Mouse (Mus musculus) gastrocnemius, adult 8-10 months (tissue): ENCODE measurements around the gene Zfhx3. TPM values are rescaled to one million over a fixed set of nuclear protein-coding genes. Genes with fewer than 3 reads are reported as not detected.

ENCODE experiments used
- DNase-seq, 2 experiments: peaks; one replicate each; pipeline ENCODE4 v3.0.0; 2022; ENCODE audit warnings: low spot score in 2 of 2
- total RNA-seq, 4 experiments: library from RNA; stranded (reverse); gene quantifications; 2 replicates each; pipeline ENCODE4 v1.2.4; 2022

The Zfhx3 gene
- total RNA-seq, 4 experiments from 2014 or later = 20.0 to 21.5 (median 21.0) TPM

DNA sequence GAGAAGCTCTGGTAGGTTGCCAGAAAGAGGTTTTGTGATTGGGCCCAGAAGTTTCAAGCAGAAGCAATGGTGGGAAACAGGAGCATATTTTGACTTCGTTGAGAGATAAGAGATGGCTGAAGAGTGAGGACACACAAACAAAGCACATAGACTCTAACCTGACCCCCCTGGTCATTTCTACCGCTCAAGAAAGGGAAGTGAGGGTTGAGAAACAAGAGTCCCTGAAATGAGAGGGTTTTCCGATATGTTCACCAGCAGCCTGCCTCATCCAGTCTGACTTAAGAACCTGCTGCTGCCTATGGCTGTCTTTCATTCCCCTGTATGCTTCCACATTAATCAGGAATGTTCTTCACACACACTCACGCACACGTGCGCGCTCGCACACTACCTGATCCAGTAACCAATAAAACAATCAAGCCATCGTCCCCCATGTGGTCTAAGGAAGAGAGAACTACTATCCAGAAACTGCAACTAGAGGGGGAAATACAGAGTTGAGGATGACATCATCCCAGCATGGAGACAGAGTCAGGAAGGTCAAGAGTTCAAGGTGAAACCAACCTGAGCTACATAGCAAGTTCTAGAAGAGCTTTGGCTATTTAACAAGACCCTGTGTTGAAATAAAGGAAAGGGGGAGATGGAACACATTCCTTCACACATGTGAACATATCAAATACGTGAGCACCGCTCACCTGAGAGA is 649.7 kb downstream of the Zfhx3 start:
- DNase-seq = no peak

DNA sequence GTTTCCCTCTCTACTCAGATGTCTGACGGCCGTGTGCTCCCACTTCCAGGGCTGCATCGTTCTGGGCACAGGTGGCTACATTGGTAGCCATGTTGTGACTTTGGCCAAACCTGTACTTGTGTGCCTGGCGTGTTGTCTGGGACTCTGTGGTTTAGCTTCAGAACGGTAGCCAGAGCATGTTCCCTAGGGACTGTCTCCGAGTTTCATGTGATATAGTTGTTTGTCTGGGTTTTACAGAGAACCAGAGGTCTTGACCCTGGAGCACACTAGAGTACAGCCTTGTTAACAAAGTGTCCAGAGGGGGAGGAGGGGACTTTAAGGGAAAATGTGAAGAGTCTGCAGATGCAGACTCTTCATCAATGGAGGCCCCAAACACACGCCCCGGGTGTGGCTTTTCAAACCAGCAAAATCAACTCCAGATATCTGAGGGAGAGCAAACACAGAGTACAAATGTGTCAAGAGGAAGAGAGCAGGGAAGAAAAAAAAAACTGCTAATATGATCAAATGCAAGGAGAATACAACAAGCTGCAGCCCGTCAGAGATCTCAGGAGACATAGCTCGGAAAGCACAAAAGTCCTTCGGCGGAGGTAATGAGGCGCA is 650.6 kb downstream of the Zfhx3 start:
- no peak for DNase-seq

DNA sequence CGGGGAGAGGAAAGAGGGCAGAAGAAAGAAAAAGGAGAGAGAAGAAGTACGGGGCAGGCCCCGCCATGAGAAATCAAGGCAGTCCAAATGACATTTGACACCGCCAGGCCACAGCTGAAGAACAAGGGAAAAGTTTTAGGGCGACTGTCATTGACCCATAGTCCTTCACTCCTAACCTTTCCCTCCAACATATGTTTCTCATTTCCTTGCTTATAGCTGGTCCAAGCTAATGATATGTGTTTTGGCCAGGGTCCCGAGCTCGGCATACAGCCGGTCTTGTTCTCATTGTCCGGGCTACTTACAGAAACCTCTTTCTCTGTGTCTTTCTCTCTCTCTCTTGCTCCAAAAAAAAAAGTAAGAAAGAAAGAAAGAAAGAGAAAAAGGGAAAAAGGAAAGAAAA is 651.4 kb downstream of the Zfhx3 start:
- DNase-seq = no peak

DNA sequence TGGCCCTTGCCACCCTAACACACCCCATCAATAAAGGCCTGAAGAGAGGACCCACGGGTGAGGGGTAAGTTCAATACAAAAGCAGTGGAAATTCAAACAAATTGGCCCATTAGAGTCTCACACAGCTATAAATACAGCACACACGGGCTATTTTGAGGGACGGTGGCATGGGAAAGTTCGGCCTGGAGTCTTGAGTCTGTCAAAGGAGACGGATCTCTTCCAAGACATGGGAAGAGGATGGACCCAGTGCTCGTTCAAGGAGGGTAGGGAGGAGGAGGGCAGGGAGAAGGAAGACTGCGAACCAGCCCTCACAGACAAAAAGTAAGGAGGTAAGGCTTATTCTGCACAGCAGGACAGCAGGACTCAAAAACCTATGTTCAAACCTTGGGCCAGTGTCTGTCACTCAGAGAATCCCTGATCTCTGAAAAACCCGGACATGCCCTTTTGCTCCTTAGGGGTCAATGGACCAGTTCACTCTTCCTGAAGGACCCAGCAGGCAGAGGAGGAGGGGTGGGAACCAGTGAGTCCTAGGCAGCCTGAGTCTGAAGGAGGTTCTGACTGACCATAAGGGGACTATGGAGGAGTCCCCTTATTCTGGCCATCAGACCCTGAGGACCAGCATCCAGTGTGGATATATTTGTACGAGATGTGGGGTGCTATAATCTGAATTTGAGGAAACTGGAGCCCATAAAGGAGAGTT is 652.1 kb downstream of the Zfhx3 start:
- DNase-seq = no peak

DNA sequence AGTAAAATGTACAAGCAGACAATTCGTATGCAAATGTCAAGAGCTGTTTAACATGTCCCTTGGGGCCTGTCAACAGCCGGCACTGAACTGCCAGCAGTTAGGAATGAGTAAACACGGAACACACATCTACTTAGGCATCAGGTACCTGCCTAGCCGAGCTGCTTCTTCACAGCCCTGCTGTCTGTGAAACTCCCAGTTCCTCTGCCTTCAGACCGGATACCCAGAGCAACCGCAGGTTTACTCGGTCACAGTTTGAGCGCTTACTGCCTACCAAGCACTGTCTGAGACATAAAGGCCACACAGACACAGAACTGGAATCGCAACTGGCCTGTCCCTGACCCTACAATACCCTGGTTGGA is 652.6 kb downstream of the Zfhx3 start:
- DNase-seq = no peak

DNA sequence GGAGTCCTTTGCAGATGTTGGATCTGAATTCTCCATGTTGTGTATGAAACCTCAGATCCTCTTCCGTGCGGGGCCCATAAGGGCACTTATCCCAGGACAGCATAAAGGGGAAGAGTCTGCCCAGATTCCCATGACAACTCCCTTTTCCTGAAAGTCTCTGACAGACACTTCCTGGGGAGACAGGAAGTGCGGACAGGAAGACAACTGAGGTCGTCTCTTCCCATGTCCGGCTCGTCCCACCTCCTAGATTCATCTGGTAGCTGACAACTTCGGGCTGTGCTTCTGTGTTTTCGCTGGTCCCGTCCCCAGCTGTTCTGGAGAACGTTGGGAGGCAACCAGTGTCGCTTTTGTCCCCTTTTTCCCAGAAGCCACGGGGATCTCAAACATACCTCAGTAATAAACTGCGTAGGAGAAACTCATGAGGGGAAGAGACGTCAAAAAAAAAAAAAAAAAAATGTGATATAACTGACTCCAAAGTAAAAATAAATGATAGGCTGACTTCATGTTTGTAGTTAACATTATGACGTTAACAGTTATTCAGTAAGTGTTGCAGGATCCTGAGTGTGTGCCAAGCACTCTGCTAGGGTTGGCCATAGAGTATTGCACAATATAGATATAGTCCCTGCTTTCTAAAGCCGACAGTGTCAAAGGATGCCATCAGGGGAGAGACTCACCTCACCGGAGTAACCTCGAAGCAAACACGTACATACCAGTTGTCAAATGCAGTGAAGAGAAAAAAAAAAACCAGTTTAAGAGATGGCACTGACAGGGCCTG is 653.5 kb downstream of the Zfhx3 start:
- no peak for DNase-seq

DNA sequence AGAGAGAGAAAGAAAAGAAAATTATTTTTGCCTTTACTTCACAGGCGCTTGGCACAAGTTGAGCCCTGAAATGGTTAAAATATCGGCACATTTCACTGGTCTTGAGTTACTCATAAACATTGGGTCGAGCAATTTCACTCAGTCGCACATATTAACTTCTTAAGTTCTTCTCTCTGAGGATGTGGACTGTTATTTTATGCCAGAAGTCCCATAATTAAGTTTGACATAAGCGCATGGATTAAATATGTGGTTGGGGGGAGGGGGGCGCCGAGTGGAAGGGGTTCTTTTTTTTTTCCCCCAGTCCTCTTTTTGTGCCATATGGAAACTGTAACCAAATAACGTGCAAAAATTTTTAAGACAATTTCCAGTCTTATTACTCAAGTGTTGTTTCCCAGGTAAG is 656.6 kb downstream of the Zfhx3 start:
- DNase-seq = no peak

DNA sequence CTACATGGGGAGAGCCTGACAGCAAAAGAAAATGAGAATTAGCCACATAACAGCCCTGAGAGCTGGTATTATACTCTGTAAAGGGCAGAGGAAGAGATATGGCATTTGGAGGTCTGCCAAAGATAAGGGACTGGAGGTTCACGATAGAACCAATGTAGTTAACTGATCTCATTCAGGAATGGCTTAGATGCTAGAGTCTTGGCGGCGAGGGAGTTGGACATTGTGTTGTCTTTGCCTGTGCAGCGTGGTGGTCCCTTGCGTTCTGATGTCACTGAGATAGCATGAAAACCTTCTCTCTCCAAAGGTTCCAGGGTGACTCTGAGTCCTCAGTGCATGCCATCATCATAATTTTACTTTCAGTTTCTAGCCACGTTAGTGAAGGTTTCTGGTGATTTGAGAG is 657.1 kb downstream of the Zfhx3 start:
- DNase-seq = no peak

DNA sequence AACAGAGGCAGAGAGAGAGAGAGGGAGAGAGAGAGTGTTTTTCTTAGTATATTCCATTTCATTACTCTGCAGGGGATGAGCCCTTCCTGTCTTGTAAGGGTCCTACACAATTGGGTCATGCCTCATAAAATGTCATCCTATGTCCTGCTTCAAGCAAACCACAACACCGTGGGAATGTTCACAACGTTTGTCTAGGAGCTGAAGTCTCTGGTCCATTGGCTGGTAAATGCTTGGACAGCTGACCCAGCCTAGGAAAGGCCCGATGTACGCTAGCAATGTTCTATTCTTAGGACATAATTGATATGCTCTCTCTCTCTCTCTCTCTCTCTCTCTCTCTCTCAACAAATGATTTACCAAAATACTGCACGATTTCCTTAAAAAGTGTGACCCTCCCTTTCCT is 666.2 kb downstream of the Zfhx3 start:
- DNase-seq = no peak

DNA sequence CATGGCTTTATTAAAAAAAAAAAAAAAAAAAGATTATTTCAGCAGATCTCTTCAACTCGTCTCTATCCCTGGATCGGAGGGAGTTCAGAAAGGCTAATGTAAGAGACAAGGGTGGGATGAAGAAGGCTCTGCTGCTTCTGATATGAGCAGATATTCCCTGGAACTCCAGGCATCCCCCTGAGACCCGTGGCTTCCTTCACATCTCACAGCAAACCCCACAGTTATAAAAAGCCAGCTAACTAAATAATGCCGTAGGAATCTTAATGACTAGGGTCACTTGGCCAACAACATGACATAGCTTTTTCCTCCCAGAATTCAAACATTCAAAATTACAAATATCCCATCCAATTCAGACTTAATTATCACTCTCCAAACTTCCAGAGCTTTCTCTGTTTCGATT is 666.7 kb downstream of the Zfhx3 start:
- DNase-seq = no peak

DNA sequence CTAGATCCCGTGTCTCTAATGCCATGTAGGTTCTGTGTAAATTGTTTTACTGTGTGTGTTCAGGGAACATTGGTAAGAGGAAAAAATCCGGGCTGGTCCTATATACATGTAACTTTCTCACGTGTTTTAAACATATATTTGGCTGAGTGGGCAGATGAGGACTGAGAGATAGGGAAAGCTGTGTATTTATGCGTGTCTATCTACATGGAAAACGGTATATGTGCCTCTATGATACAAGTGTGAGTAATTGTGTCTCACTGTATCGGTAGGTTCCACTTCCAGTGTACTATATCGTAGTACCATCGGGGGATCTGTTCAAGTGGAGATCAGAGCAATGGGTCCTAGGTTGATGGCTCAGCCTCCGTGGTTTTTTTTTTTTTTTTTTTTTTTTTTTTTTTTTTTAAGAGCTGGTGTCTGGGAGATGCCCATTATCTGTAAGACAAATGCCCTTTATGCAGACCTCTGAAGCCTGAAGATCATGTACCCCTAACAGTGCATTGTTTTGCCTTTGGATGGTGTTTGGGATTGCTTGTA is 668.8 kb downstream of the Zfhx3 start:
- DNase-seq = no peak

DNA sequence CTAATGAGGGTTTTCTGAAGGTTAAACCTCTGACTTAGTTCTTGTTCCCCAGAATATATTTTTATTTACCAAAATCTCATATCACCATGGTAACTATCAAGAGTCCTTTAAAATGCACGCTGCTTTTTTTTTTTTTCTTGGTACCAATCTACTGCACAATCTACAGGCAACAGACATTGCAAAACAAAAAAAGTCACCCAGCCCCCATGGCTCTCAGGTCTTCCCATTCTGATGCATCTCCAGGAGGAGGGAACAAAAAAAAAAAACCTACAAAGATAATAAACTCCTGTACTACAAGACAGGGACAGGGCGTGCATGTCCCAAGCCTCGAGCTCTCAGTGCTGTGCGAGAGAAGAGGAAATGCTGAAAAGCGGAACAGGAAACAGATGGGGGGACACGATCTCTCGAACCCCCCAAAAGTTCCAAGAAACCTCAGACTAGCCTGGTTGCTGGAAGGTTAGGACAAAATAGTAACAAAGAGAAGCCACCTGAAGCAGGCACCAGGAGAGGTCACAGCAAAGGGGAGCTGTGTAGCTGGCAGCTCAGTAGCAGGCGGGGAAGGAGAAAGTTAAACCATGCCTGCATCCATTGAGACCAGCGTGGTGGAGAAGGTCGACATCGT is 669.5 kb downstream of the Zfhx3 start:
- no peak for DNase-seq

DNA sequence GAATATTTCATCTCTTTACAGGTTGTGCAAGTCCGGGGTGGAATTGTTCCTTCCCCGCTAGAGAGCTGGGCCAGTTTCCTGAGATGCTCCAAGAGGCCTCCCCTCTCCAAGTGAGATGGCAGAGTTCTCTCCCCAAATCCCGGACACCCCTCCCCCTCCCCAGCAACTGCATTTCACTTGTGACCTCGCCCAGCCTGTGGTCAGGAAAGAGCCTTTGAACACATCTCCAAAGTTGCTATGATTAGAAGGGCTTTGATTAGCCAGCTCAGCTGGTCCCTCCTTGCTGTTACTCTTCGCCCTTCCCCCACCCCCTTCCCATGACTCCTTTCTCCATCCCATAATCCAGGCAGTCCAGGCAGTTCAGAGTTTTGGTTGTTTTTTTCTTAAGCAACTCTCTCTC is 670.4 kb downstream of the Zfhx3 start:
- no peak for DNase-seq

DNA sequence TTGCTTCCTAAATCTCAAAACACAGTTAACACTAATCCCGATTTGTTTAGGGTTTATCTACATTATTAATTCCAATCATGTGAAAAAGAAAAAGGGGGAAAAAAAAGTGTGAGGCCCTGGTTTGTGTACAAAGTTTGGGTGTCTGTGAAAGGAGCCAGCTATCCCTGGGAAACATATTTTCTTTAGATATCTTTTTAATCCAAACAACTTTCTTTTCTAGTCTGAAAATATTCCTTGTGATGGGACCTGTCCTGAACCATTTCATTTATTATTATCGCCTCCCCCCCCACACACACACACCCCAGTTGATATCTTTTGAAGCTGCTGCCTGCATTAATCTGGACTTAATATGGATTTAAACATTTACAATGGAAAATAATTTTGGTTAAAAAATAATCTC is 670.8 kb downstream of the Zfhx3 start:
- DNase-seq = no peak

DNA sequence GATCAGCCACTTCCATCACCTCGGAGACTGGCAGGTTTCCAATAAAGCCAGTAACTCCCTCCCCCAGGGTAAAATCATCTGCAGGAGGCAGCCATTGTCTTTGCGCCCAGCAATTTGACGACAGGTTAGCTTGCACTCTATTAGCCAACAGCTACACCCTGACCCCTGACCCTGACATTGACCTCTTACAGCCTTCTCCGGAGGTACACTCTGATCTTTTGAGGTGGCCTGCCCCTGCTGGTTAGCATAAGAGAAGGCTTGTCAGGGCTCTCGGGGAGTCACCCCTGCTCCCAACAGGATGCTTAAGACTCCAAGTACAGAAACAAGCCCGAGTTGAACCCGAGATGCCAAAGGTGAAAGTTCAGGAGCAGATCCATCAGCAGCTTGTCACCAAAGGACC is 678.9 kb downstream of the Zfhx3 start:
- DNase-seq = no peak

DNA sequence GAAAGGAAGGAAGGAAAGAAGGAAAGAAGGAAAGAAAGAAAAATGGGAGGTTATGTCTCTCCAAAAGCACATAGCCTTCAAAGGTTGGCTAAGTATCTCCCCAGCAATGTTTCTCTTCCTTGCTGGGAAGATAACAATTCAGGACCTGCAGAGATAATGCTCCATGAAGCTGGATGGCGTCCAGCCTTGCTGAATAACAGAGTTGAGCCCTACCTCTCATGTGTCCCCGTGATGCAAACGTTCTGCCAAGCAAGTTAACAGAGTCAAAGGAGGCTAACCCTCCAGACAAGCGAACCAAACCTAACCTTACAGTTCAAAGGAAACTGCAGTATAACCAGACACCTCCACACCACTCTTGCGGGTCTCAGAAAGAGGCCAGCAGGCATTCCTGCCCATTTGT is 681.2 kb downstream of the Zfhx3 start:
- no peak for DNase-seq

DNA sequence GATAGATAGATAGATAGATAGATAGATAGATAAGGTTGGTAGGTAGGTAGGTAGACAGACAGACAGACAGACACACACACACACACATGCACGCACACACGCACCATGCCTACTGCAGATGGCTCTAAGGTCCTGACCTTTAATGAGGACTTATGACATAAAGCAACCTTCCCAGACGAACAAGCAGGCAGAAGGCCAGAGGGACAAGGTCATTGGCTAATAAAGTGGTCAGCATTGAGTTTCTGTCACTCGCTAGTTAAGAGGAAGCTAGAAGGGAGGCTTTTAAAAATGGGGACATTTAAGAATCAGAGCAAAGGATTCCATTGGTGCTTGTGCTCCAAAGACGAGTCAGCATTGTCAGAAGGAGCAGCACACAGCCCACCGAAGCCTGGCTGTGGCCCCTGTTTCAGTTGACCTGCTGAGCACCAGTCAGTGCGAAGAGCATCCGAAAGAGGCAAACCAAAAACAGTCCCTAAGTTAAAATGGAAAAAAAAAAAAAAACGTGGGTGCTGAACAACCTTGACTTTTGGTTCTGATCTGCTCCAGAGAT is 683.2 kb downstream of the Zfhx3 start:
- no peak for DNase-seq

DNA sequence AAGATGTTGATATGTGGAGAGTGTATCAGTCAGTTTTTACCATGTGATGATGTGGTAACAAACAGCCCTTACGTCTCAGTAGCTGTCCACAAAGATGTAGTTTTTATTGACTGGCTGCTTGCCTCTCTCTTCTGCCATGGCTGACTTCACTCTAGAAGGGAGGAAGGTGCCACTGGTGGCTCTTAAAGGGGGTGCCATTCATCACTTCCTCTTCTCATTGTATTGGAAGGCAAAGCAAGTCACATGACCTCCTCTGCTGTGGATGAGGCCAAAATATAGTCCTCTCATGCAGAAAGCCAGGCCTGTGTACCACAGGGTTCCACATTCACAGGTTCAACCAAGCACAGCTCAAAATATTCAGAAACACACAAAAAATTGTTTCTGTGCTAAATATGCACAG is 688.6 kb downstream of the Zfhx3 start:
- no peak for DNase-seq

DNA sequence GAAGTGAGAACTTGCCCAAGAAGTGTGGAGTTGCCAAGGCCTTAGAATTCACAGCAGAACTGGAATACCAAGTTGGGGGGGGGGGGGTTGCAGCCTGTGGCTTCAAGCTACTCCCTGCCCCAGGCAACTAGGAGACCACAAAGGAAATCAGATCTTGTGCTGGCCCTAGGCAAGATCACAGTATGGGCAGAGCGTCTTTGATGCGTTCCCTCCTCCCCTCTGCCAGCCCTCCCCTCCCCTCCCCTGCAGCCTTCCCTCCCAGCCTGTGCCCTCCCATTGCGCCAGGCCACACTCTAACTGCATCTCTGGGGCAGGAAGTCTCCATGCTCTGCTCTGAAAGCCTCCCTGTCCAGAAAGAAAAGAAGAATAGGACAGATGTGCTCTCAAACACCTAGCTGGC is 691.8 kb downstream of the Zfhx3 start:
- DNase-seq = no peak

DNA sequence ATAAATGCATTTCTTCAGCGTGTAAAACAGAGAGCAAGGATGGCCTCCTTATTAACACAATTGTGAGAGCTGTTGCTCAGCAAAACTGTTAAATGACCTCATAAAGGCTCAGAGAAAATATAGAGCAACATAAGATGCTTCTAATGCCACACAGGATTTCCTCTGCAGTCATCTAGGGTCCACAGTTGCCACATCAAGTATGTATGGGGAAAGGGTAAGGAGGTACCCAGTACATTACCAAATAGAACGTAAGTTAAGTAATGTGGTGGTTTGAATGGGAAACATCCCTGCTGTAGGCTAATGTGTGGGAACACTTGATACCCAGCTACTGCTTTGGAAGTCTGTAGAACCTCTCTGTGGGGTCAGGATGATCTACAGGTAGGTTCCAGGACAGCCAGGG is 695.4 kb downstream of the Zfhx3 start:
- DNase-seq = no peak

DNA sequence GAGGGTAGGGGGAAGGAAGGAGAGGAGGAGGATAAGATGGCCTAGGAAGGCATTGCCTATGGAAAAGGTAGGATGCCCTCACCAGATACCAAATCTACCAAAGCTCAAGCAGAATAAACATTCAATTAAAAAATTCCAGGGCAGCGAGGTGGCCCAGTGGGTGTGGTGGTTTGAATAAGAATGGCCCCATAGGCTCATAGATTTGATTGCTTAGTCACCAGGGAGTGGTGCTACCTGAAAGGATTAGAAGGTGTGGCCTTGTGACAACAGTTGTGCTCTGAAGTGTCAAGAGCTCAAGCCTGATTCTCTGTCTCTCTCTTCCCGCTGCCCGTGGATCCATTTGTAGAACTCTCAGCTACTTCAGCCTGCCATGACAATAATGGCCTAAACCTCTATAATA is 703.2 kb downstream of the Zfhx3 start:
- no peak for DNase-seq
